Mouse (Mus musculus) small intestine, adult 2 months (tissue): Measurements from ENCODE around the gene Oxsm.

Experiments used
- CTCF ChIP-seq: fragments of 200-500 bp; IDR thresholded peaks from 2 replicates; pipeline ENCODE4 v1.5.1; 2012; ENCODE audit warnings: low read depth, mild to moderate bottlenecking, control low read depth, inconsistent platforms, low read length, moderate library complexity, mixed read lengths; ENCODE audit not compliant: insufficient replicate concordance, insufficient read length; ENCODE audit errors: extremely low read depth
- POLR2A ChIP-seq: fragments of 200-500 bp; IDR thresholded peaks from 2 replicates; pipeline ENCODE4 v1.6.1; 2012; ENCODE audit warnings: low read depth, mild to moderate bottlenecking, control low read depth, inconsistent platforms, low read length, moderate library complexity

DNA sequence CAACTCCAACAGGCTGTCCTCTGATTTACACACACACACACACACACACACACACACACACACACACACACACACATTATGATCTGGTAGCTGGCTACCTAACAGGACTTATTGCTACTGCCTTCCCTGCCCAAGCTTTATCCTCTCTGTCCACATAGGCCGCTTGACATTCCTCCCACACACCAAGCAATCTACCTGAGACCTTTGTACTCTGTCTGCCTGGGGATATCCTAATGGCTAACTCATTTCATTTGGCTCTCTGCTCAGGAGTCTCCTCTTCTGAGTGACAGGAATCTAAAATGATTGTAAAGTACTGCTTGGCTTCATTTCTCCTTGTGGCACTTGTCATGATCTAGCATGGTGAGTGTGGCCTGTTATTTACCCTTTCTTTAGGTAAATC lies 60.5 kb downstream of the Oxsm start:
- no peak for TF ChIP-seq CTCF
- TF ChIP-seq POLR2A, result no peak
